In genomic region chr1:135540270-135540669, GRCm38 (mm10) we compare ENCODE assay signal across 8 mouse cellular contexts.
A peak's percentile ranks its signal among the peaks of the same experiment; 100 is the strongest.
DNase-seq lines count a peak whose midpoint lies in the region; ATAC-seq lines count a peak whose summit lies in the region.

No protein-coding gene starts in this region.

- H3K9me3 ChIP-seq in hindbrain, embryonic 14.5 days (ENCODE audit: control insufficient read depth, low read length) = no peaks in the 10 kb centered on the region

- WGBS in hindbrain, embryonic 14.5 days = 24% methylated on average over 4 of the region's 4 CpGs

- H3K9ac ChIP-seq in hindbrain, embryonic 14.5 days = no peak overlapping the region

- ATAC-seq in hindbrain, embryonic 14.5 days (ENCODE audit: low FRiP score) = peak; percentile 77

- peaks cover 10% of the 10 kb centered on the region; the same call in 1 of the 2 replicates for H3K4me1 ChIP-seq in hindbrain, embryonic 14.5 days (replicated peaks; ENCODE audit: control insufficient read depth, insufficient read depth, low read length)

- no peaks in the 10 kb centered on the region for H3K27me3 ChIP-seq in hindbrain, embryonic 14.5 days (ENCODE audit: control insufficient read depth, insufficient read depth, low read length)

- H3K4me3 ChIP-seq in hindbrain, embryonic 14.5 days (replicated peaks; ENCODE audit: low read length) = no peak overlapping the region

- no peak overlapping the region for H3K4me2 ChIP-seq in hindbrain, embryonic 14.5 days (replicated peaks)

- no peak overlapping the region for H3K27ac ChIP-seq in hindbrain, embryonic 14.5 days

- DNase-seq in T-cell, adult 2 months (ENCODE audit: low spot score) = peak; percentile 65
- DNase-seq in cerebellum, postnatal 25 days = peak; percentile 81 to 89
- DNase-seq in frontal cortex, postnatal 36 days (ENCODE audit: low spot score in 2 of 2) = peak; percentile 86 to 94
- peak; percentile 93 for DNase-seq in hindbrain, embryonic 14.5 days (ENCODE audit: low spot score)
- peak; percentile 88 to 90 for DNase-seq in layer of hippocampus, postnatal 14 days (ENCODE audit: low spot score in 2 of 2)
- DNase-seq in lung, postnatal 10 days = peak; percentile 96
- peak; percentile 93 for DNase-seq in retina, postnatal 1 day
- peak; percentile 70 to 82 for DNase-seq in urinary bladder, adult 18-20 months (ENCODE audit: low spot score in 2 of 2)

- H3K36me3 ChIP-seq in hindbrain, embryonic 14.5 days (replicated peaks; ENCODE audit: control insufficient read depth, insufficient read depth) = peaks cover 11% of the 10 kb centered on the region
